Mouse (Mus musculus): Measurements from ENCODE around the gene Tmc4.
"Not testable (repeated sequence)": the region's sequence is repeated elsewhere in the genome, so short reads cannot be mapped to it uniquely, and the experiment has no call there.

Gene Tmc4

GRCm38 (mm10) chr7:3677342-3677741 is at the start of gene Tmc4:
TSS of gene Tmc4 (minus strand) at chr7:3677553.
- CTCF ChIA-PET = interaction anchor here in 2 of 4 experiments (0.9 to 1.5 kb wide), 5 partner anchors 13 to 750 kb away, joined by 3 to 7 read pairs (median 3); partner anchors contain the start of genes Cnot3 (in 1 of the 2) and Tsen34 (in 1 of the 2)

GRCm38 (mm10) chr7:3725459-3725858 is 48.1 kb upstream of the Tmc4 start:
- POLR2A ChIA-PET, CTCF ChIA-PET: not testable (repeated sequence)

More at GRCm38 (mm10) chr7:3677342-3677741, at the start of gene Tmc4:
- POLR2A ChIA-PET = interaction anchor here (0.6 to 11.1 kb wide), 20 partner anchors 11 to 203 kb away, joined by 3 to 172 read pairs (median 4); partner anchors contain the start of genes Cnot3 (in 3 of the 4), Leng1 (in 3 of the 4), Mboat7 (in 3 of the 4) and Tsen34 (in 3 of the 4)

- CTCF ChIA-PET, POLR2A ChIA-PET: not testable (repeated sequence)
Observed at GRCm38 (mm10) chr7:3720268-3720667, 42.9 kb upstream of the Tmc4 start, which contains the start of gene Pirb. TSS of gene Pirb (minus strand) at chr7:3720391.

GRCm38 (mm10) chr7:3715249-3715648 is 37.9 kb upstream of the Tmc4 start:
- ChIA-PET POLR2A (interaction anchor here in 2 of 4 experiments (1.1 to 14.5 kb wide), 4 partner anchors 9 to 24 kb away, joined by 3 to 650 read pairs (median 5); partner anchors contain the start of genes Mboat7 (in 2 of the 2) and Tsen34 (in 2 of the 2)), CTCF (interaction anchor here in 1 of 4 experiments (0.6 kb wide), 1 partner anchor 99 kb away, joined by 3 read pairs; no protein-coding TSS in a partner anchor)

GRCm38 (mm10) chr7:3712264-3712942 is 35.0 kb upstream of the Tmc4 start:
- POLR2A ChIA-PET = interaction anchor here in 3 of 4 experiments (0.6 to 14.5 kb wide), 7 partner anchors 9 to 68 kb away, joined by 3 to 650 read pairs (median 4); partner anchors contain the start of genes Mboat7 (in 2 of the 3), Tsen34 (in 2 of the 3), Cnot3 (in 1 of the 3) and Leng1 (in 1 of the 3)
- CTCF ChIA-PET = no interaction called here

- ChIA-PET POLR2A (interaction anchor here (0.6 to 14.5 kb wide), 32 partner anchors 15 to 815 kb away, joined by 3 to 650 read pairs (median 6); partner anchors contain the start of genes Mboat7 (in 4 of the 4), Tsen34 (in 4 of the 4), Cnot3 (in 3 of the 4) and Leng1 (in 3 of the 4)), CTCF (interaction anchor here in 1 of 4 experiments (0.8 kb wide), 1 partner anchor 736 kb away, joined by 3 read pairs; the partner anchor contains the start of gene Rdh13)
Observed at GRCm38 (mm10) chr7:3709000-3709399, 31.6 kb upstream of the Tmc4 start.

GRCm38 (mm10) chr7:3708447-3708980 is 31.2 kb upstream of the Tmc4 start:
- ChIA-PET POLR2A (interaction anchor here (0.6 to 14.5 kb wide), 38 partner anchors 15 to 816 kb away, joined by 3 to 650 read pairs (median 9); partner anchors contain the start of genes Mboat7 (in 4 of the 4), Tsen34 (in 4 of the 4), Cnot3 (in 3 of the 4) and Leng1 (in 3 of the 4)), CTCF (interaction anchor here in 1 of 4 experiments (0.8 to 1.4 kb wide), 3 partner anchors 417 to 737 kb away, joined by 3 to 4 read pairs (median 4); partner anchors contain the start of gene Rdh13)

- POLR2A ChIA-PET = interaction anchor here (0.6 to 14.5 kb wide), 54 partner anchors 11 to 816 kb away, joined by 3 to 650 read pairs (median 4); partner anchors contain the start of genes Cnot3 (in 4 of the 4), Mboat7 (in 4 of the 4), Tsen34 (in 4 of the 4) and Leng1 (in 3 of the 4)
- CTCF ChIA-PET = interaction anchor here in 2 of 4 experiments (1.3 to 1.4 kb wide), 3 partner anchors 91 to 719 kb away, joined by 4 to 6 read pairs (median 4); no protein-coding TSS in a partner anchor
Observed at GRCm38 (mm10) chr7:3707568-3708413, 30.4 kb upstream of the Tmc4 start.

- ChIA-PET POLR2A (interaction anchor here (0.5 to 14.5 kb wide), 53 partner anchors 10 to 795 kb away, joined by 3 to 650 read pairs (median 5); partner anchors contain the start of genes Cnot3 (in 4 of the 4), Leng1 (in 4 of the 4), Mboat7 (in 4 of the 4) and Tsen34 (in 4 of the 4)), CTCF (interaction anchor here in 2 of 4 experiments (0.5 to 1.4 kb wide), 3 partner anchors 90 to 455 kb away, joined by 3 to 6 read pairs (median 4); no protein-coding TSS in a partner anchor)
Observed at GRCm38 (mm10) chr7:3707027-3707426, 29.7 kb upstream of the Tmc4 start.

GRCm38 (mm10) chr7:3706343-3706934 is 29.1 kb upstream of the Tmc4 start:
- CTCF ChIA-PET = interaction anchor here in 2 of 4 experiments (0.5 to 0.6 kb wide), 2 partner anchors 455 to 765 kb away, joined by 3 to 12 read pairs; no protein-coding TSS in a partner anchor
- POLR2A ChIA-PET = interaction anchor here (0.5 to 14.5 kb wide), 60 partner anchors 8 to 1355 kb away, joined by 3 to 650 read pairs (median 6); partner anchors contain the start of genes Cnot3 (in 4 of the 4), Leng1 (in 4 of the 4), Mboat7 (in 4 of the 4) and Tsen34 (in 4 of the 4)

GRCm38 (mm10) chr7:3705911-3706310 is 28.6 kb upstream of the Tmc4 start:
- ChIA-PET CTCF (interaction anchor here in 2 of 4 experiments (0.6 to 1.2 kb wide), 3 partner anchors 13 to 772 kb away, joined by 3 to 12 read pairs (median 3); partner anchors contain the start of gene Tsen34 (in 1 of the 2)), POLR2A (interaction anchor here (0.5 to 14.5 kb wide), 59 partner anchors 8 to 1355 kb away, joined by 3 to 650 read pairs (median 6); partner anchors contain the start of genes Cnot3 (in 4 of the 4), Leng1 (in 4 of the 4), Mboat7 (in 4 of the 4) and Tsen34 (in 4 of the 4))

GRCm38 (mm10) chr7:3705461-3705860 is 28.1 kb upstream of the Tmc4 start:
- ChIA-PET POLR2A (interaction anchor here (0.6 to 14.5 kb wide), 59 partner anchors 8 to 1356 kb away, joined by 3 to 650 read pairs (median 6); partner anchors contain the start of genes Cnot3 (in 4 of the 4), Mboat7 (in 4 of the 4), Tsen34 (in 4 of the 4) and Leng1 (in 3 of the 4)), CTCF (interaction anchor here in 1 of 4 experiments (0.7 to 1.2 kb wide), 2 partner anchors 13 to 773 kb away, joined by 3 read pairs; partner anchors contain the start of gene Tsen34)

- CTCF ChIA-PET = no interaction called here
- POLR2A ChIA-PET = interaction anchor here (0.6 to 14.5 kb wide), 27 partner anchors 9 to 808 kb away, joined by 3 to 650 read pairs (median 12); partner anchors contain the start of genes Mboat7 (in 3 of the 4), Tsen34 (in 3 of the 4), Cnot3 (in 2 of the 4) and Leng1 (in 2 of the 4)
Observed at GRCm38 (mm10) chr7:3704475-3704874, 27.1 kb upstream of the Tmc4 start.

GRCm38 (mm10) chr7:3703879-3704441 is 26.6 kb upstream of the Tmc4 start, which contains the start of gene Rps9:
TSS of gene Rps9 (plus strand) at chr7:3703993.
- POLR2A ChIA-PET = interaction anchor here (0.6 to 14.5 kb wide), 25 partner anchors 10 to 808 kb away, joined by 3 to 650 read pairs (median 14); partner anchors contain the start of genes Mboat7 (in 3 of the 4), Tsen34 (in 3 of the 4), Cnot3 (in 2 of the 4) and Leng1 (in 2 of the 4)
- CTCF ChIA-PET = no interaction called here

GRCm38 (mm10) chr7:3703148-3703878 is 26.0 kb upstream of the Tmc4 start:
- ChIA-PET CTCF (no interaction called here), POLR2A (interaction anchor here in 3 of 4 experiments (0.7 to 14.5 kb wide), 16 partner anchors 9 to 422 kb away, joined by 3 to 650 read pairs (median 6); partner anchors contain the start of genes Mboat7 (in 3 of the 3), Tsen34 (in 3 of the 3), Cnot3 (in 2 of the 3) and Leng1 (in 2 of the 3))
